Mouse (Mus musculus): ENCODE data around the gene Clybl. TPM values are rescaled to one million over a fixed set of nuclear protein-coding genes. Genes with fewer than 3 reads are reported as not detected.
A peak's percentile ranks its signal among the peaks of the same experiment; 100 is the strongest.

Gene Clybl
- total and polyA plus RNA-seq, 2 experiments, result 15.3 to 23.4 TPM

DNA sequence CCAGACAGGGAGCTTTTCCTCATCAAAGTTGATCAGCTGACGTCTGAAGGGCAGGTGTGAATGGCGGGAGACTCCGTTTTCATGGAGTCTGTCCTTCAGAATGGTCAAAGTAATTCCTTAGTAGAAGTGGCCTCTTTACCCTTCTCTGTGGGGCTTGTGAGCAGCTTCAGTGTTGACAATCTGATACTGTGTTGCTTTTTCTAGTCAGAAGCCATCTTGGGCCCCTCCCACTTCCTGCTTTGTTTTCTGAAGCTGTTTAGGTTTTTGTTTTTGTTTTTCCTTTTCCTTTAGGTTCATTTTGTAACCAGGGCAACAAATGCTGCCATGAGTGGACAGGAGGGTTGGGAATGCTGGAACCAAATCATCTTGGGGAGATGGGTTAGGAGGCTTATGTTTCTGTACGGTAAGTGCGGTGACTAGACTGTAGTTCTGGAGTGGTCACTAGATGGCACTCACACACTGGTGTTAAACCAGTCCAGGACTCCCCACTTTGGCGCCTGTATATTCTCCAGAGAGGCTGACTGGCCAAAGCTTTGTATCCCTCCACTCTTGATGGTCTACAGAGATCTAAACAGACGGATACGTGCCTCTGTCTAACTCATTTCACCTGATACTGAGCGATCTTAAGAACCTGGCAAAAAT, 42.1 kb downstream of the Clybl start:
- peak; percentile 56 for DNase-seq (ENCODE audit: extremely low read depth, low read depth, low spot score)
- 26% methylated on average over 9 of the region's 9 CpGs for whole genome bisulfite sequencing
- TF ChIP-seq CTCF (IDR thresholded peaks at IDR 0.05; ENCODE audit: low read depth, low read length), result peak; percentile 54
- TF ChIP-seq POLR2A (IDR thresholded peaks at IDR 0.05; ENCODE audit: extremely low read depth, insufficient read depth, low read length), result no peak
- no peaks in the 10 kb centered on the region for H3K27me3 ChIP-seq (ENCODE audit: control insufficient read depth, insufficient read depth, low read length)
- no peak overlapping the region for H3K9ac ChIP-seq (ENCODE audit: low read depth, low read length)
- H3K4me3 ChIP-seq (ENCODE audit: insufficient read depth, low read depth, low read length), result peak overlapping the region; percentile 38; the same call in 1 of the 2 replicates
- no peaks in the 10 kb centered on the region for H3K79me2 ChIP-seq (ENCODE audit: control insufficient read depth, insufficient read depth, low read length)
- H3K4me1 ChIP-seq (ENCODE audit: control insufficient read depth, insufficient read depth, low read length), result no peaks in the 10 kb centered on the region
- H3K27ac ChIP-seq (replicated peaks; ENCODE audit: insufficient read depth, low read depth, low read length), result no peak overlapping the region
- H3K36me3 ChIP-seq (ENCODE audit: control insufficient read depth, insufficient read depth, low read length), result no peaks in the 10 kb centered on the region

DNA sequence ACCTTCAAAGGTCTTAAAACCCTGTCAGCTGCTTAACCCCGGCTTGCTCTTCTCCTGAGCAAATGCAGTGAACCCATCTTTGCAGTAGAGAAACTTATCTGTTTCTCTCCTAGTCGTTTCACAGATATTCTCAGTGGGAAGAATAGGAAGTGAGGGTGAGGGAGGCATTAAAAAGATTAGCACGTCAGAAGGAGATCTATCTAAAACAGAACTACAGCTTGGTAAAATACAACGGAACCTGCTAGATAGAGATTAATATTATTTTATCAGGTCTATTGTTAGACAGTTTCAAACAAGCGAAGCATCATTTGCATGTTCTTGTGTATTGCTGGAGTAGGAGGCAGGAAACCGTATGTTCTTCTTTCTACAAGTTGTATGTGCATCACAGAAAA, 42.6 kb downstream of the Clybl start:
- no peaks in the 10 kb centered on the region for H3K36me3 ChIP-seq (ENCODE audit: control insufficient read depth, insufficient read depth, low read length)
- 72% methylated on average over 6 of the region's 6 CpGs for WGBS
- no peaks in the 10 kb centered on the region; the same call in 1 of the 2 replicates for H3K79me2 ChIP-seq (ENCODE audit: control insufficient read depth, insufficient read depth, low read length)
- H3K4me1 ChIP-seq (ENCODE audit: control insufficient read depth, insufficient read depth, low read length), result no peaks in the 10 kb centered on the region
- no peaks in the 10 kb centered on the region for H3K27me3 ChIP-seq (ENCODE audit: control insufficient read depth, insufficient read depth, low read length)
- H3K27ac ChIP-seq (replicated peaks; ENCODE audit: insufficient read depth, low read depth, low read length), result no peak overlapping the region
- DNase-seq (ENCODE audit: extremely low read depth, low read depth, low spot score), result no peak
- TF ChIP-seq POLR2A (IDR thresholded peaks at IDR 0.05; ENCODE audit: extremely low read depth, insufficient read depth, low read length) (no peak), CTCF (IDR thresholded peaks at IDR 0.05; ENCODE audit: low read depth, low read length) (no peak)
- H3K4me3 ChIP-seq (ENCODE audit: insufficient read depth, low read depth, low read length), result no peak overlapping the region
- no peak overlapping the region for H3K9ac ChIP-seq (ENCODE audit: low read depth, low read length)

DNA sequence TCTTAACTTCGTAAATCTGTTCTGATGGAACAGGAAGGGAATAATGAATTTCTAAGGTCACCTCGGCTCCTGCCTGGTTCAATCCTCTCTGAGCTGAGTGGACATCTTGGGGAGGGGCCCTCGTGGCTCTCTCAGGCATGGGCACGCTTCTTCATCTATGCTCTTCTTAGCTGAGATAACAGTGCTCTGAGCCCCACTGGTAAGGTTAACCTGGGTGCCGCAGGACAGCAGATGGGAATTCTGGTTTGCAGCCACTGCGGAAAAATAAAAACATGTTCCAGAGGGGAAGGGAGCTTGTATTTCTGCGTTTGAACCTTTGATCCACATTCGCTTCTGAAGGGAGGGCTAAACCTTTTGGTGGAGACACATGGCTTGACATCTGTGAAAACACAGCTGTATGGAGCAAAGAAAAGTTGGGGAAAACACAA, 43.0 kb downstream of the Clybl start:
- H3K9ac ChIP-seq (ENCODE audit: low read depth, low read length), result no peak overlapping the region
- H3K79me2 ChIP-seq (ENCODE audit: control insufficient read depth, insufficient read depth, low read length), result no peaks in the 10 kb centered on the region; the same call in 1 of the 2 replicates
- no peaks in the 10 kb centered on the region for H3K27me3 ChIP-seq (ENCODE audit: control insufficient read depth, insufficient read depth, low read length)
- no peaks in the 10 kb centered on the region for H3K36me3 ChIP-seq (ENCODE audit: control insufficient read depth, insufficient read depth, low read length)
- no peak overlapping the region for H3K27ac ChIP-seq (replicated peaks; ENCODE audit: insufficient read depth, low read depth, low read length)
- WGBS, result 86% methylated on average over 8 of the region's 8 CpGs
- H3K4me1 ChIP-seq (ENCODE audit: control insufficient read depth, insufficient read depth, low read length), result no peaks in the 10 kb centered on the region
- TF ChIP-seq POLR2A (IDR thresholded peaks at IDR 0.05; ENCODE audit: extremely low read depth, insufficient read depth, low read length) (no peak), CTCF (IDR thresholded peaks at IDR 0.05; ENCODE audit: low read depth, low read length) (no peak)
- no peak for DNase-seq (ENCODE audit: extremely low read depth, low read depth, low spot score)
- H3K4me3 ChIP-seq (ENCODE audit: insufficient read depth, low read depth, low read length), result no peak overlapping the region

GRCm38 (mm10) chr14:122225479-122226132, 44.1 kb downstream of the Clybl start:
- no peaks in the 10 kb centered on the region; the same call in 1 of the 2 replicates for H3K79me2 ChIP-seq (ENCODE audit: control insufficient read depth, insufficient read depth, low read length)
- no peak overlapping the region for H3K4me3 ChIP-seq (ENCODE audit: insufficient read depth, low read depth, low read length)
- no peaks in the 10 kb centered on the region for H3K27me3 ChIP-seq (ENCODE audit: control insufficient read depth, insufficient read depth, low read length)
- 75% methylated on average over 7 of the region's 7 CpGs for WGBS
- H3K27ac ChIP-seq (replicated peaks; ENCODE audit: insufficient read depth, low read depth, low read length), result no peak overlapping the region
- TF ChIP-seq CTCF (IDR thresholded peaks at IDR 0.05; ENCODE audit: low read depth, low read length), result no peak
- TF ChIP-seq POLR2A (IDR thresholded peaks at IDR 0.05; ENCODE audit: extremely low read depth, insufficient read depth, low read length), result no peak
- no peak for DNase-seq (ENCODE audit: extremely low read depth, low read depth, low spot score)
- no peaks in the 10 kb centered on the region for H3K4me1 ChIP-seq (ENCODE audit: control insufficient read depth, insufficient read depth, low read length)
- no peaks in the 10 kb centered on the region for H3K36me3 ChIP-seq (ENCODE audit: control insufficient read depth, insufficient read depth, low read length)
- H3K9ac ChIP-seq (ENCODE audit: low read depth, low read length), result no peak overlapping the region

DNA sequence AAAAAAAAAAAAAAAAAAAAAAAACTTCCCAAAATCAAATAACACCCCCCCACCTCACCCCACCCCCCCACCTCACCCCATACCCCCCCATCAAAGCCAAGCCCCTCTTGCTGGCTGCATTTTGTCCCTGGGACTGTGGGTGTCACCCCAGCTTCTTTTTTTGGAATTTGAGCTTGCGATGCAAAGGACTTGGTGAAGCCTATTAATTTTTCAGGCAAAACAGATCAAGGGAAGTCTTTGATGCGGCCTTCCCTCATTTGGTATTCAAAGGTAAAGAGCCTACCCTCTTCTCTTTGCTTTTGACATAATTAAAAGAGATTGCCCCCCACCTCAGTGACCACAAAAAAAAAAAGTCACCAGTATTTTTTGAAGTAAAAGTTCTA, 44.6 kb downstream of the Clybl start:
- TF ChIP-seq CTCF (IDR thresholded peaks at IDR 0.05; ENCODE audit: low read depth, low read length), result no peak
- no peak for TF ChIP-seq POLR2A (IDR thresholded peaks at IDR 0.05; ENCODE audit: extremely low read depth, insufficient read depth, low read length)
- H3K27ac ChIP-seq (replicated peaks; ENCODE audit: insufficient read depth, low read depth, low read length), result no peak overlapping the region
- no peak overlapping the region for H3K9ac ChIP-seq (ENCODE audit: low read depth, low read length)
- H3K4me1 ChIP-seq (ENCODE audit: control insufficient read depth, insufficient read depth, low read length), result no peaks in the 10 kb centered on the region
- H3K79me2 ChIP-seq (ENCODE audit: control insufficient read depth, insufficient read depth, low read length), result no peaks in the 10 kb centered on the region; the same call in 1 of the 2 replicates
- WGBS, result 100% methylated on average over 2 of the region's 2 CpGs
- H3K4me3 ChIP-seq (ENCODE audit: insufficient read depth, low read depth, low read length), result no peak overlapping the region
- H3K27me3 ChIP-seq (ENCODE audit: control insufficient read depth, insufficient read depth, low read length), result no peaks in the 10 kb centered on the region
- no peak for DNase-seq (ENCODE audit: extremely low read depth, low read depth, low spot score)
- H3K36me3 ChIP-seq (ENCODE audit: control insufficient read depth, insufficient read depth, low read length), result no peaks in the 10 kb centered on the region
